Mouse (Mus musculus): ENCODE results near the gene Exph5. TPM values are rescaled to one million over a fixed set of nuclear protein-coding genes. Genes with fewer than 3 reads are reported as not detected.

The Exph5 gene
- polyA plus RNA-seq, 1 experiment from 2014 or later = 0.16 TPM

GRCm38 (mm10) chr9:53272207-53272606 lies 29.3 kb upstream of the Exph5 start:
- ATAC-seq (ENCODE audit: low read depth) = no peak
- H3K27me3 ChIP-seq = no peaks in the 10 kb centered on the region

GRCm38 (mm10) chr9:53272714-53273113 lies 28.8 kb upstream of the Exph5 start:
- Histone ChIP-seq H3K4me2 (no peak overlapping the region), H3K4me3 (replicated peaks) (no peak overlapping the region), H3K4me1 (replicated peaks) (no peaks in the 10 kb centered on the region), H3K36me3 (no peaks in the 10 kb centered on the region), H3K9ac (no peak overlapping the region), H3K27me3 (no peaks in the 10 kb centered on the region), H3K27ac (no peak overlapping the region), H3K9me3 (replicated peaks) (no peaks in the 10 kb centered on the region)
- ATAC-seq (ENCODE audit: low read depth) = no peak
- whole genome bisulfite sequencing (ENCODE audit: insufficient replicate concordance) = 70% methylated on average over 4 of the region's 4 CpGs
- DNase-seq = no peak

More at GRCm38 (mm10) chr9:53272207-53272606, 29.3 kb upstream of the Exph5 start:
- H3K4me3 ChIP-seq (replicated peaks) = no peak overlapping the region
- no peak overlapping the region for H3K27ac ChIP-seq
- no peaks in the 10 kb centered on the region for H3K36me3 ChIP-seq
- DNase-seq = no peak
- no peak overlapping the region for H3K9ac ChIP-seq
- no peaks in the 10 kb centered on the region for H3K4me1 ChIP-seq (replicated peaks)
- 58% methylated on average over 5 of the region's 5 CpGs for WGBS (ENCODE audit: insufficient replicate concordance)
- no peak overlapping the region for H3K4me2 ChIP-seq
- H3K9me3 ChIP-seq (replicated peaks) = no peaks in the 10 kb centered on the region

GRCm38 (mm10) chr9:53276381-53276780 lies 25.1 kb upstream of the Exph5 start:
- Histone ChIP-seq H3K4me1 (replicated peaks) (no peaks in the 10 kb centered on the region), H3K36me3 (no peaks in the 10 kb centered on the region), H3K4me2 (no peak overlapping the region), H3K27me3 (no peaks in the 10 kb centered on the region), H3K4me3 (replicated peaks) (no peak overlapping the region), H3K9ac (no peak overlapping the region), H3K27ac (no peak overlapping the region), H3K9me3 (replicated peaks) (no peaks in the 10 kb centered on the region)
- WGBS (ENCODE audit: insufficient replicate concordance) = 62% methylated on average over 1 of the region's 1 CpGs
- ATAC-seq (ENCODE audit: low read depth) (no peak), DNase-seq (no peak)

GRCm38 (mm10) chr9:53278997-53279396 lies 22.5 kb upstream of the Exph5 start:
- ATAC-seq (ENCODE audit: low read depth) (no peak), DNase-seq (no peak)
- H3K4me3 ChIP-seq (replicated peaks) = no peak overlapping the region
- H3K4me1 ChIP-seq (replicated peaks) = no peaks in the 10 kb centered on the region
- H3K9ac ChIP-seq = no peak overlapping the region
- H3K27me3 ChIP-seq = no peaks in the 10 kb centered on the region
- 72% methylated on average over 2 of the region's 2 CpGs for WGBS (ENCODE audit: insufficient replicate concordance)
- H3K27ac ChIP-seq = no peak overlapping the region
- no peaks in the 10 kb centered on the region for H3K36me3 ChIP-seq
- no peaks in the 10 kb centered on the region for H3K9me3 ChIP-seq (replicated peaks)
- H3K4me2 ChIP-seq = no peak overlapping the region

- no peak overlapping the region for H3K27ac ChIP-seq
- no peak overlapping the region for H3K9ac ChIP-seq
- H3K4me2 ChIP-seq = no peak overlapping the region
- no peaks in the 10 kb centered on the region for H3K27me3 ChIP-seq
- DNase-seq (no peak), ATAC-seq (ENCODE audit: low read depth) (no peak)
- H3K4me3 ChIP-seq (replicated peaks) = no peak overlapping the region
- WGBS (ENCODE audit: insufficient replicate concordance) = 67% methylated on average over 6 of the region's 6 CpGs
- no peaks in the 10 kb centered on the region for H3K36me3 ChIP-seq
- H3K4me1 ChIP-seq (replicated peaks) = no peaks in the 10 kb centered on the region
- H3K9me3 ChIP-seq (replicated peaks) = no peaks in the 10 kb centered on the region
Observed at GRCm38 (mm10) chr9:53286793-53287192, 14.7 kb upstream of the Exph5 start.

GRCm38 (mm10) chr9:53290006-53290405 lies 11.5 kb upstream of the Exph5 start:
- DNase-seq = no peak
- no peaks in the 10 kb centered on the region for H3K27me3 ChIP-seq
- 65% methylated on average over 3 of the region's 3 CpGs for WGBS (ENCODE audit: insufficient replicate concordance)
- no peak for ATAC-seq (ENCODE audit: low read depth)
- no peaks in the 10 kb centered on the region for H3K36me3 ChIP-seq
- H3K9me3 ChIP-seq (replicated peaks) = no peaks in the 10 kb centered on the region
- no peak overlapping the region for H3K9ac ChIP-seq
- no peak overlapping the region for H3K4me3 ChIP-seq (replicated peaks)
- H3K4me1 ChIP-seq (replicated peaks) = no peaks in the 10 kb centered on the region
- no peak overlapping the region for H3K27ac ChIP-seq
- H3K4me2 ChIP-seq = no peak overlapping the region

GRCm38 (mm10) chr9:53292833-53293232 lies 8.6 kb upstream of the Exph5 start:
- H3K4me2 ChIP-seq = no peak overlapping the region
- H3K27me3 ChIP-seq = no peaks in the 10 kb centered on the region
- ATAC-seq (ENCODE audit: low read depth) (no peak), DNase-seq (no peak)
- no peaks in the 10 kb centered on the region for H3K9me3 ChIP-seq (replicated peaks)
- H3K4me1 ChIP-seq (replicated peaks) = no peaks in the 10 kb centered on the region
- no peak overlapping the region for H3K9ac ChIP-seq
- no peaks in the 10 kb centered on the region for H3K36me3 ChIP-seq
- no peak overlapping the region for H3K27ac ChIP-seq
- no peak overlapping the region for H3K4me3 ChIP-seq (replicated peaks)

GRCm38 (mm10) chr9:53301801-53302311 lies 386 bp downstream of the Exph5 start:
- H3K9ac ChIP-seq = no peak overlapping the region
- peaks cover 9% of the 10 kb centered on the region; the same call in 1 of the 2 replicates for H3K27me3 ChIP-seq
- WGBS (ENCODE audit: insufficient replicate concordance) = 7% methylated on average over 19 of the region's 19 CpGs
- H3K9me3 ChIP-seq (replicated peaks) = no peaks in the 10 kb centered on the region
- H3K36me3 ChIP-seq = no peaks in the 10 kb centered on the region
- ATAC-seq (ENCODE audit: low read depth) (no peak), DNase-seq (no peak)
- peak overlapping the region; percentile 20 for H3K4me3 ChIP-seq (replicated peaks)
- H3K27ac ChIP-seq = no peak overlapping the region
- no peaks in the 10 kb centered on the region for H3K4me1 ChIP-seq (replicated peaks)
- H3K4me2 ChIP-seq = peak overlapping the region; percentile 53

- DNase-seq = no peak
- no peak overlapping the region for H3K27ac ChIP-seq
- H3K4me3 ChIP-seq (replicated peaks) = no peak overlapping the region
- no peaks in the 10 kb centered on the region for H3K36me3 ChIP-seq
- H3K27me3 ChIP-seq = peaks cover 9% of the 10 kb centered on the region; the same call in 1 of the 2 replicates
- H3K4me1 ChIP-seq (replicated peaks) = no peaks in the 10 kb centered on the region
- H3K9me3 ChIP-seq (replicated peaks) = no peaks in the 10 kb centered on the region
- WGBS (ENCODE audit: insufficient replicate concordance) = 44% methylated on average over 5 of the region's 5 CpGs
- no peak overlapping the region for H3K4me2 ChIP-seq
- no peak overlapping the region for H3K9ac ChIP-seq
- no peak for ATAC-seq (ENCODE audit: low read depth)
Observed at GRCm38 (mm10) chr9:53302415-53302814, 945 bp downstream of the Exph5 start.

GRCm38 (mm10) chr9:53307904-53308303 lies 6.4 kb downstream of the Exph5 start:
- no peaks in the 10 kb centered on the region for H3K9me3 ChIP-seq (replicated peaks)
- no peak for ATAC-seq (ENCODE audit: low read depth)
- no peaks in the 10 kb centered on the region for H3K36me3 ChIP-seq
- 53% methylated on average over 7 of the region's 7 CpGs for WGBS (ENCODE audit: insufficient replicate concordance)
- no peak for DNase-seq
- no peaks in the 10 kb centered on the region for H3K4me1 ChIP-seq (replicated peaks)
- H3K9ac ChIP-seq = no peak overlapping the region
- H3K4me3 ChIP-seq (replicated peaks) = no peak overlapping the region
- no peak overlapping the region for H3K27ac ChIP-seq
- peaks cover 2% of the 10 kb centered on the region; the same call in 1 of the 2 replicates for H3K27me3 ChIP-seq
- H3K4me2 ChIP-seq = no peak overlapping the region

GRCm38 (mm10) chr9:53312981-53313380 lies 11.5 kb downstream of the Exph5 start:
- Histone ChIP-seq H3K4me2 (no peak overlapping the region), H3K9me3 (replicated peaks) (no peaks in the 10 kb centered on the region), H3K4me1 (replicated peaks) (no peaks in the 10 kb centered on the region), H3K4me3 (replicated peaks) (no peak overlapping the region), H3K27me3 (no peaks in the 10 kb centered on the region), H3K27ac (no peak overlapping the region), H3K9ac (no peak overlapping the region), H3K36me3 (no peaks in the 10 kb centered on the region)
- DNase-seq (no peak), ATAC-seq (ENCODE audit: low read depth) (no peak)
- WGBS (ENCODE audit: insufficient replicate concordance) = 81% methylated on average over 1 of the region's 1 CpGs

- no peak overlapping the region for H3K27ac ChIP-seq
- no peak overlapping the region for H3K4me3 ChIP-seq (replicated peaks)
- DNase-seq (no peak), ATAC-seq (ENCODE audit: low read depth) (no peak)
- WGBS (ENCODE audit: insufficient replicate concordance) = 33% methylated on average over 10 of the region's 10 CpGs
- H3K9me3 ChIP-seq (replicated peaks) = no peaks in the 10 kb centered on the region
- H3K36me3 ChIP-seq = no peaks in the 10 kb centered on the region
- no peaks in the 10 kb centered on the region for H3K27me3 ChIP-seq
- no peaks in the 10 kb centered on the region for H3K4me1 ChIP-seq (replicated peaks)
- no peak overlapping the region for H3K9ac ChIP-seq
- no peak overlapping the region for H3K4me2 ChIP-seq
Observed at GRCm38 (mm10) chr9:53320894-53321650, 19.6 kb downstream of the Exph5 start.

Data from liver, embryonic 13.5 days (tissue).